Mouse (Mus musculus): ENCODE measurements at regions not wholly inside any gene's neighbourhood (a gene's known extent, or its start where the extent isn't known, plus 50 kb on each side); places are given as distances from the start of the nearest gene placed in this dataset.

- TF ChIP-seq CTCF (IDR thresholded peaks at IDR 0.05; ENCODE audit: low read depth, low read length) (no peak), EP300 (IDR thresholded peaks at IDR 0.05; ENCODE audit: insufficient read depth, low read depth, low read length) (no peak), POLR2A (IDR thresholded peaks at IDR 0.05; ENCODE audit: insufficient read depth, low read length) (no peak)
These were observed 146.7 kb upstream of the Tsc22d2 start for GRCm38 (mm10) chr3:58267606-58268325.

Measured in ES-Bruce4 (cell line).